Mouse (Mus musculus) v-Abl transformed pro-B cells (cell line): ENCODE measurements around the gene Spata33.
"Not testable (repeated sequence)": the region's sequence is repeated elsewhere in the genome, so short reads cannot be mapped to it uniquely, and the experiment has no call there.

Experiments
- in situ Hi-C, 2 experiments: fragments of 400-800 bp; cut with MboI; formaldehyde crosslinking; loops; one replicate each; pipeline ENCODE4 v1.15.1; 2025; ENCODE audit not compliant: unreplicated experiment in 2 of 2

The Spata33 gene

DNA sequence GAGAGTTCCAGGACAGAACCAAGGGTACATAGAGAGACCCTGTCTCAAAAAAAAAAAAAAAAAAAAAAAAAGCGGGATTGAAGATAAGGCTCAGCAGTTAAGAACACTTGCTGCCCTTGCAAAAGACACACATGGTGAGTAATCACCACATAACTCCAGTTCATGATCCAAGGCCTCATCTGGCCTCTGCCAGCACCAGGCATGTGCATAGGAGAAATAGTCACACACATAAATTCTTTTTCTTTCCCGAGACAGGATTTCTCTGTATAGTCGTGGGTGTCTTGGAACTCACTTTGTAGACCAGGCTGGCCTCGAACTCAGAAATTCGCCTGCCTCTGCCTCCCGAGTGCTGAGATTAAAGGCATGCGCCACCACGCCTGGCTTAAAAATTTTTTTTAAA, 45.0 kb downstream of the Spata33 start:
- in situ Hi-C loops = not testable (repeated sequence)

DNA sequence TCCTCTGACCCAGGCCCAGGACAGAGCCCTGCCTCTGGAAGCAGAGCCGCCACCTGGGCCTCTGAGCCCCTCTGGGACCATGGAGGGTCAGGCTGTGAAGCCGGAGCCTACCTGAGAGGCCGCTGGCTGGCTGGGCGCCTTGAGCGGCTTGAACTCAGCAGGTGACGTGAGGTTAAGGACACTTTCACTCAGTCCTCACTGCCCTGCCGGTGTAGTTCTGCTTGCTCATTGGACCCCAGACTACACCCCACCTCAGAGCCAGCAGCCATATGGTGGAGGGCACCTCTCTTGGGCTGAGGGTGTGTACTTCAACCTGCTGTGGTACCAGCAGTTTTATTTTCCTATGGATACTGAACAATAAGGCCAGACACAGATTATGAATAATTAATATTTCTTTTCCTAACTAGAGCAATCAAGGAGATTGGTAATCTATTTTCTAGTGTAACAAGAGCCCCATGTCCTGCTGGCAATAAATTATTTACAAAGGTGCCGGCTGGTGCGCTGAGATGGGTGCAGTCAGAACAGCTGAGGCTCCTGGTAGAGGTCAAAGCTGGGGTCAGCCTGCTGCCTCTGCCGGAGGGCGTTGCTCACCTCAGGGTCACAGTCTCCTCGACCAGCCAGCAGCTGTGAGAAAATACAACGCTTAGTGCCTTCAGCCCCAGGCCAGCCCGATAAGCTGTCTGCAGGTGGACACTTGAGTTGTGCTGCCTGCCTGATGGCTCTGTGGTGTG, 55.5 kb downstream of the Spata33 start:
- in situ Hi-C loops = no loop called here

- in situ Hi-C loops = no loop called here
These were observed 58.5 kb downstream of the Spata33 start for GRCm38 (mm10) chr8:123271147-123271546.
